Mouse (Mus musculus) c-Kit-positive CD71-negative TER-119-negative erythroid progenitor cells, embryonic 14.5 days (primary cell): ENCODE data around the gene Tet3.
"Not testable (repeated sequence)": the region's sequence is repeated elsewhere in the genome, so short reads cannot be mapped to it uniquely, and the experiment has no call there.

Source experiments
- DNase-seq: peaks from one replicate; pipeline ENCODE4 v3.0.0-alpha.2; 2013; ENCODE audit warnings: low read depth

Tet3 gene

DNA sequence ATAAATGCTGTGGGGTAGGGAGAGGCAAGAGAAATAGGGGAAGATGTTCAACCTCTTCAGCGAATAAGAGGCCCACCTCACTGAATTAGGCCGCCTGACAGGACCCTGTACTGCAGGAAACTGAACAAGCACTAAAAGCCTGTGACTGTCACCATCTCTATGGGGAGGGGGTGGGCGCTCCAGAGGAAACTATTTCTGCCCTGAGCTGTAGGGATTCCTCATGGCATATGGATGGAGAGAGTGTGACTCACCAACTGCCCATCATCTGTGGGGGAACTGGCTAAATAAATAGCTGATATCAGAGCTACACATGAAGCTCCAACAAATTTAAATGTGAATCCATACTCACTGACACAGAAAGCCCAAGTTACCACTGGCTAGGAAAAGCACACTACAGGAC lies 87.5 kb downstream of the Tet3 start:
- no peak for DNase-seq

DNA sequence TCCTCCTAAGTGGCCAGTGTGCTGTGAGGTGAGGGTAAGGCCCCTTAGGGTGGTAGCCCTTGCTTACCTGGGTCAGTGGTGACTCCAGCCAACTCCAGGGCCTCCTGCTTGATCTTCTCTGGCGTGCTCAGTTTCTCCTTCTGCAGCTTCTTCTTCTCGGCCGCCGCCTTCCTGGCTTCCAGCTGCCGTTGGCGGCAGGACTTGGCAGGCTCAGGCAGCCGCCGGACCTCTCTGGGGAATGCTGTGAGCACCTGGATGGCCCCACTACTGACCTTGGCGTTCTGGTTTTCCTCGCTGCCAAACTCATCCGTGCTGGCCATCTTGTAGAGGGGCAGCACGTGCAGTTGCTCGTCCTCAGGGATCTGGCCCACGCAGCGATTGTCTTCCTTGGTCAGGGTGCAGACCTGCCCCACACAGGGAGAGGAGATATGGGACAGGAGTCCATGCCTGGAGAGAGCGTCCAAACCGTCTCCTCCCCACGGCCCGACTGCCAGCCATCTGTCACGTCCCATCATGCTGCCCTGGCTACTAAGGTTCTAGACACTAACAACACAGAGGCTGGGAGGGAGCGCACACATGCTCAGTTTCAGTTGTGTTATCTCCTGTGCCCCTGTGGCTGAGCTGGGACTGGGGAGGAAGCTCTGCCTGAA lies 88.4 kb downstream of the Tet3 start:
- no peak for DNase-seq

DNA sequence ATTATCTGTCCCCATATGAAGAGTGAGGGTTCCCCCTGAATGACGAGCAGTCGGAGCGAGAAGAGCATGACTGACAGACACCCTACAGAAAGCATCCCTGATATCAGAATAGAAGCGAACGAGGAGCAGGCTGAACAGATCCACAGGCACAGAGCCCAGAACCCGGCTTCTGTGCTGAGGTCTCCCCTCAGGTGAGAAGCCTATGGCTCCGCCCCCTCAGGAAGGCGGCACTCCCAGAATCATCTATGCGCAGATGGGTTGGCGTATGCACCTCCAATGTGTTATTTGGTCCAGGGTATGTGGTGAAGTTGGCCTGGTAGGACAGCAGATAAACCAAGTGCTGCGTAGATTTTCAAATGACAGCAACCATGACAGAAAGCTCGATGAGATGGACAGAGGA lies 95.8 kb downstream of the Tet3 start:
- DNase-seq = no peak

- no peak for DNase-seq
Measured at GRCm38 (mm10) chr6:83361523-83362248, 97.2 kb downstream of the Tet3 start.

DNA sequence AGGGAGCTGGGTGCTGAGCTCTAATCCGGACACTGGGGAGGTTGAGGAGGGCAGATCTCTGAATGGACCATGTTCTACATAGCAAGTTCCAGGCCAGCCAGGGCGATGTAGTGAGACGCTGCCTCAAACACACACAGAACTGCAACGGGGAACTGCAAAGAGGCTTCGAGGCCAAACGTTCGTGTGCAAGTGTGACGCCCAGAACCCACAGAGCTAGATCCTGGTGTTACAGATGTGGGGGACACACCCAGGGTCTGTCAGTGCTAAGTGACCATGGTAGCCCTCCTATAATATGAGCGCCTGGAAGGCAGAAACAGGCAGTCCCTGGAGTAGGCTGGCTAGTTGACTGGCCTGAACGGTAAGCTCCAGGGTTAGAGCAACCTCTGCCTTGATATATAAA lies 101.4 kb downstream of the Tet3 start:
- no peak for DNase-seq

DNA sequence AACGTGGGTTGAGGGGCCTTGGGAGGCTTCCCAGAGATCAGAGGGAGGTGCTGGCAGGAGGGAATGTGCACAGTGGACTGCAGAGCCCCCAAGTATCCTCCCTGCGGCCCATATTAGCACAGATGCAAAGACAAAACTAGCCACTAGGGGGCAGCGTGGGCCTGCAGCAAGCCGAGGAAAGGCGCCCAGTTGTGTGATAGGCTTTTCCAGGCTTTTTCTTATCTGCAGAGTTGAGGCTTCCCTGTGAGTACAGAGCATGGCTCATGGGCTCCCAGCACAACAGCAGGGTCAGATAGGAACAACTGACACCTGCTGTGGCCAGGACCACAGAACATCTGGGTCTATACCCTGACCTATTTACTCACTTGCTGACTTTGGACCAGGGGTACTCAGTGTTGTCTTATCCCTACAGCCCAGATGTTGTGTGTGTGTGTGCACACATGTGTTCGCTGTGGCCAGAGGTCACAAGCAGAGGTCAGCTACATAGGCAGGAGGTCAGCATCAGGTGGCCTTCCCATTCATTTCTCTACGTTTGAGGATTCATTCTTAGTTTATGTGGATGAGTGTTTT lies 102.2 kb downstream of the Tet3 start:
- DNase-seq = peak; percentile 63

DNA sequence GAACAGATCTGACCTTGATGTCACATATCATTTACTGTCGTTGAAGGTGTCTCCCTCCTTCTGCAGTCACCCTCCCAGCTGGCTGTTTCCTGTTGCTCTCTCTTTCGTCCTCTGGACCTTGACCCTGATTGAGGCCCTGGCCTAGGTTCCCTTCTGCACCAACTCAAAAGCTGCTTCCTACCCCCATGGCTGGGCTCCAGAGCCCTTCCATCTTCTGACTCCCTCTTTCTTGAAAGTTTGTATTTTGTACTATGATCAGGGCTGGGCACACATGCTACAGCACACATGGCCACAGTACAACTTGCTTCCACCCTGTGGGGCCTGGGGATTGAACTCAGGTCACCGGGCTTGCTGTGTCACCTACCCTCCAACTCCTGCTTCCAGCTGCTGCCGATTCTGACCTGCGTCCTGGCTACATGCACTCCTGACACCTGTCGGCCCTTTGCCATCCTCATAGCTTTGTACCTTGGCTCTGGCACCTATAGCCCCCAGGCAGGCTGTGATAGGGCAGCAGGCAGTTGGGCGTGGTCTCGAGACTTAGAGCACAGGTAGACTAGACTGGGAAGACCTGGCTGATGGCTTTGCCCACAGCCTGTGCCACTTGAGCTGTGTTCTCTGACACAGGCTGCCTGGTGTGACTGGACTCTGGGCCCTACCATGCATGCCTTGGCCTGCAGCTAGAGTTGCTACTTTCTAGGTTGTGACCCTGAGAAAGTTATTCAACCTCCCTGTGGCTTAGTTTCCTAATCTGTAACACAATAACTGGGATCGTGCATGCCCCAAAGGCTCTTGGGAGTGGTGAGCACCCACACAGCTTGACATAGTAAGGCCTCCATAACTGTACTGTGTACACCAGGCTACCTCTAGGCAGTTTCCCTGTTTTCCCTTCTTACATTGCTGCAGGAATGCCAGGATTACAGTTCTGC lies 103.8 kb downstream of the Tet3 start:
- no peak for DNase-seq

- no peak for DNase-seq
Measured at GRCm38 (mm10) chr6:83352666-83353410, 106.0 kb downstream of the Tet3 start.

GRCm38 (mm10) chr6:83351490-83352160 lies 107.3 kb downstream of the Tet3 start:
- DNase-seq = peak; percentile 47

DNA sequence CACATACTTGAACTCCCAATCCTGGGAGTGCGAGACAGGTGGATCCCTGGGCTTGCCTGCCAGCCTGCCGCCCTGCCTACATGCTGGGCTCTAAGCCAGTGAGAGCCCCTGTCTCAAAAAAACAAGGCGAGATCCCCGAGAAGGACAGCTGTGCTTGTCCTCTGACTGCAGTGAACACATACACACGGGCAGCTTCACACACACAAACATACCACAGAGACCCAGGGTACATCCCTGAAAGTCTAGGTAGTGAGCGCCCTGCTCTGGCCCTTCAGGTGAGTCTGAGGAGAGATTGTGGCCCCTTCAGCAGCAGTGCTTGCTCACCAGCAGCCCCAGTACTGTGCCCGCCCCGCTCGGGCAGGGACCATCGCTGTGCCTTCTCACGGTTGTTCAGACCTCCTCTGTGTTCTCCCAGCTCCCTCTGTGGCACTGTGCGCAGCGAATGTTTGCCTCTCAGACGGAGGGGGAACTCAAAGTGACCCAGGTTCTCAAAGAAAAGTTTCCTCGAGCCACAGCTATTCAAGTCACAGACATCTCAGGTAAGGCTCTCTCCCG lies 108.0 kb downstream of the Tet3 start:
- no peak for DNase-seq

- DNase-seq = no peak
Measured at GRCm38 (mm10) chr6:83350172-83350571, 108.7 kb downstream of the Tet3 start.

DNA sequence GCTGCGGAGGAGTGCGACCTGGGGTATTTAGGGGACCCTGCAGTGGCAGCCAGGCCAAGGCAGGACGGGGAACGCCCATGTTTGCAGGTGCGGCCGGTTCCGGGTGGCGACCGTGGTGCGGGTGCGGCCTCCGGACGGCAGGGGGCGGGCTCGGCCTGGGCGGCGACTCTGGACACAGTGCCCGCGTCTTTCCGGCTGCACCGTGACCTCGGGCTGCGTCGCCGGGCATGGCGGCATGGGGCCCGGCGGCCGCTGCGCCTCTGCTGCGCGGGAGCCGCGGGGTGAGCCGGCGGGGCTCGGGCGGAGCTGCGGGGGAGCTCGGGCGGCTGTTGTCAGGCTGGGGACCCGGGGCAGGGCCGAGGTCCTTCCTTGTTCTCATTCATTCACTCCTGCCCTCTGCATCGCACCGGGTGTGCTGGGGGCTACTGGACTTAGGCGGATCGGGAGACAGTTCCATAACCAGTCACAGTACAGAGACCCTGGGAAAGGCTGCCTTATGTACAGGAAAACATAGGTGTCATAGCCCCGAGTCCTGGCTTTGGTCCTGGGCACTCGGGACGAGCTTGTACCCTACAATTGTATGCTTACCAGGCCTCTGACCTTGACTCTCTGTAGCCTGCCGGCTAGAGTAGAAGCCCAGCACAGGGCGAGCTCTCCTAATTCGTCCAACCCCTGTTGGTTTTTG lies 109.5 kb downstream of the Tet3 start:
- DNase-seq = peak; percentile 77

DNA sequence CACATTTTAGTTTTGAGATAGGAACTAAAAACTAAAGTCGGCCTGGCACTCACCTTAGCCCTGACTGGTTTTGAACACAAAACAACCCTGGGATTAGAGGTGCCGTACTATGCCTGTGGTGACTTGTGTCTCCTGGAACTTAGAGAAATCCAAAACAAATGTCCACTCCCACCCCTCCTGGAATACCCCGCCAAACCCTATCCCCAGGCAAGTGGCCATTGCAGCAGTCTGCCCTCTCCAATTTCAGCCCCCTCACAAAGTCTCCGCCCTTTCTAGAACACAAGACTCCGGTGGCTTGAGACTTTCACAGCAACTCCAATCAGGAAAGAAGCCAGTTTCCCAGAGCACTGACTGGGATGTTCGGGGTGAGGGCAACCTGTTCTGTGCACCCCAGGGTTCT lies 110.0 kb downstream of the Tet3 start, which contains the start of gene Bola3:
Gene Bola3 (plus strand): TSS at position 275 of the 400 bp plus-strand sequence.
- no peak for DNase-seq

- no peak for DNase-seq
Measured at GRCm38 (mm10) chr6:83347916-83348315, 111.0 kb downstream of the Tet3 start.

GRCm38 (mm10) chr6:83345285-83345684 lies 113.6 kb downstream of the Tet3 start:
- DNase-seq = not testable (repeated sequence)

DNA sequence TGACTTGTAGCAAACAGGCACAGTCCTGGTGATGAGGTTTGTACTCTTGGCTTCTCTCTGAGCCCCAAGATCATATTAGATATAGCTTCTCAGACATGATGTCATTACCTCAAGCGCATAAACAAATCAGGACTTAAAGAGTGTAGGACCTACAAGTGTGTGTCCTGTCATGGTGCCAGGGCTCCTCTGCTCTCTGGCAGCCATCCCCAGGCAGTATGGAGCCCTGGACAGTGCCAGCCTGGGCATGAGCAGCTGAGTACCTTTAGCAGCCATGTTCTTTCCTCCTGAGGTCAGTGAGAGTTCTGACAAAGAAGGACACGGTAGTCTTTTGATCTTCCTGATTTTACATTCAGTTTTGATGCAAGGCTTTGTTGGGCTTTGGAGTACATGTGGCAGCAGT lies 115.9 kb downstream of the Tet3 start:
- DNase-seq = no peak

DNA sequence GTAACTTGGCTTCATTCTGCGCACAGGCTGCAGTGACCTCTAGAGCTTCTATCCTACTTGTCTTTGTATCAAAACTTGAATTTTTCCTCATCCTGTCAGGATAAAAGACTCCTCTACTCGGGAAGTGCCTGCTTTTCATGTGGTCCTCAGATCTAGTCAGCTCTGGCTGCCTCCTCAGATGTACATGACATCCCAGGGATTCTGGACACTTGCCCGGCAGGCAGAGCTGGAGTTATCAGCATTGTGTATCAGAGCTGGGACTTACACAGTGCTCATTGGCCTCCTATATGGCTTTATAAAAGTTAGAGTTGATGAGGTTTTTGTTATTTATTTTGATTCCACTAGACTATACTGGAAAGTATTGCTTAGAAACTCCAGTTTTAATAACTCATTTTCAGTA lies 117.5 kb downstream of the Tet3 start:
- no peak for DNase-seq

- no peak for DNase-seq
Measured at GRCm38 (mm10) chr6:83327591-83328190, 131.2 kb downstream of the Tet3 start.

DNA sequence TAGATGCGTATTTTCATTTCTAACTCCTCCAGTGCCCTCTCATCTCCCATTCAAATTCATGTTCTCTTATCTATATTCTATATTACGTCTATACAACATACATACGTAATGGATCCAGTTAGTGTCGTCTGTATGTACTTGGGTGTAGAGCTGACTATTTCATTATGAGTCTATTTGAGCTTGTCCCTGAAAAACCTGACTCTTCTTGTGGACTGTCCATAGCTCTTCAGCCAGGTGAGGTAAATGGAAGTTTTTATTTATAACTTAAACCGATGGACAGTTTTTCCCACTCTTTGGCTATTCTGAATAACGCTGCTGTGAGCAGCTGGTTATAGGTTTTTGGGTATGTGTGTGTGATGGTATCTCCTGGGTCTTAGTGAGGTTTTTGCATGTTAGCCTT lies 132.1 kb downstream of the Tet3 start:
- DNase-seq = no peak

GRCm38 (mm10) chr6:83326394-83326736 lies 132.5 kb downstream of the Tet3 start:
- DNase-seq = no peak
